Mouse (Mus musculus) yolk sac, embryonic 10.5 days (tissue): ENCODE measurements at regions not wholly inside any gene's neighbourhood (a gene's known extent, or its start where the extent isn't known, plus 50 kb on each side); places are given as distances from the start of the nearest gene placed in this dataset.

ENCODE experiments used
- DNase-seq: peaks from one replicate; pipeline ENCODE4 v3.0.0-alpha.2; 2017; ENCODE audit warnings: low spot score

DNA sequence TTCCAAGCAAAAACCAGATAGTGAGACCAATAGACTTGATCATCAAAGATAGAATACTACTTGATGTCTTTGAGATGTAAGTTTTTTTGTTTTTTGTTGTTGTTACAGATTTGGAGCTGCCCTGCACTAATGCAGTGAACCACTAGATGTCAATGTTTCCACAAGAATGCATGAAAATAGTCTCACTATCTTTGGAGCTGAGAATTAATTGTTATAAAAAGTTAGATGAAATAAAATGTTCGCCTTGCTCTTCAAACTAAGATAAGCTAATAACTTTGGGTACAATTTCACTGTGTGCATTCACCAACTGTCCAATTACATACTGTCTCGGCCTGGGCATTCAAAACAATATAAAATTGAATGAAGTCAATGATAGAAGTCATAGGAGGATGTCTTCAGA is 223.2 kb upstream of the Agtr1b start:
- DNase-seq, result no peak

DNA sequence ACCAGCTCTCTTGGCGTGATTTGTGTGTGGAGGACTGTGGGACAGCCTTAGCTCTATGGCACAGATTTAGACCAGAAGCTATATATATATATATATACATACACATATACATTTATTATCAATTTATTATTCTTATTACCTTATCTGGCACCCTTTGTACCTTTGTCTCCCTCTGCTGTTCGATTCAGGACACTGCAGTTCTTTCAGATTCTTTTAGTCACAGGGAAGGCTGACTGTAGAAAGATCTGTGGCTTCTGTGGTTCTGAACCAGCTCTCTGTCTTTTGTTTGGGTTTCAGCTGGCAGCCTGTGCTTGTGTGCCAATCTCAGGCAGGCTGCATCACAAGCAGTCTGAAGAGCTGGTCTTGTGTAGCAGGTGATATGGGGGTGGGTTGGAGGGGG is 184.6 kb upstream of the Agtr1b start:
- no peak for DNase-seq

DNA sequence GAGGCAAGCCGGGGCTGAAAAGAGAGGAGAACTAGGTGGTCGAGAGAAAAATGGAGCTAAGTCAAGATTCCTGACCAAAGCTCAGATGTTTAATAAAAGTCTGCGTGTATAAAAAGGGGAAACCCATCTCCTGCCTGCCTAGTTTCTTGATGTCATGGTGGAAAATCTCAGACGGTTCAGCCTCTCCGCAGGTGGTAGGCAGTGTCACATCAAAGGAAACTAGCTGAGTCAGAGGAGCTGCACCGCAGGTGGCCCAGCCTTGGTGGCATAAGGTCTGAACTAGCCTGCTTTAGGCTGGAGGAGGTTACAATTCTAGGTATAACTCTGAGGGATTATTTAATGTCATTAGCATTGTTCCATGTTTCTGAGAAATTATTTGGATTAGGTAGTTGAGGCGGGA is 177.0 kb upstream of the Agtr1b start:
- no peak for DNase-seq

DNA sequence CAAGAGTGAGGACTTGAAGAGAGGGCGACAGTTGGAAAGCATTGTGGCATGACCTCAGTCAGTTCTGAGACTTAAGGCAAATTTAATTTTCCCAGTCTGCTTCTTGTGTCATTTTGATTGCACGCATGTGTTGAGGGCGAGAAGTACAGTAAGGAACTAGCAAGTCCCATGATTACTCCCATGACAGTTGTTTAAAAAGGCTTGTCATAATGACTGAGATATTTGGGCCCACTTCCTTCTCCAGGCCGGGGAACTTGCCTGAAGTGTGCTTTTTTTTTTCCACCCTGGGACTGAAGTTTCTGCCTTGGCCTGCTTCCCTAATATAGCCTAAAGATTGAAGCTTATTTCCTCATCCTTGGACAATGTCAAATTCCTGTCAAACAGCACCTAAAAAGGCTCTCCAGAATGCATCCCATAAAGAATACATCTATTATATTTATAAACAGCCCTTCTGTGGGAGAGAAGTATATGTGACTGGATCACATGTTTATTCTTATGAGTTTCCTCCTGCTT is 171.6 kb upstream of the Agtr1b start:
- DNase-seq, result no peak

DNA sequence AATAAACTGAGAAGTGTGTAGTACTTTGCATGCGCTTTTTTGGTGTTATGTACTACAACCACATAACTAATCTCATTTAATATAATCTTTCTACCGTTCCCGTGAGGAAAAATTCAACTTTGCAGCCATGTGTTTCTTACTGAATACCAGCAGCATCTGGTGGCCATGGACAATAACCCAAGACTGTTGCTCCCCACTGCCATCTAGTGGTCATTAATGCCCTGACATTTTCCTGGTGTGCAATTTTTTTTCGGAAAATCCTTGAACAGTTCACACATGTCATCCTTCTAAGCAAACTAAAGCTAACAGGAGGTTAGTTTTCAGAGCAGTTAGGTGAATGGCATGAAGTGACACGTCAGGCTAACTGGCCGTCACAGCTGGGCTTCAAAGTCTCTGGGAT is 153.8 kb upstream of the Agtr1b start:
- no peak for DNase-seq

DNA sequence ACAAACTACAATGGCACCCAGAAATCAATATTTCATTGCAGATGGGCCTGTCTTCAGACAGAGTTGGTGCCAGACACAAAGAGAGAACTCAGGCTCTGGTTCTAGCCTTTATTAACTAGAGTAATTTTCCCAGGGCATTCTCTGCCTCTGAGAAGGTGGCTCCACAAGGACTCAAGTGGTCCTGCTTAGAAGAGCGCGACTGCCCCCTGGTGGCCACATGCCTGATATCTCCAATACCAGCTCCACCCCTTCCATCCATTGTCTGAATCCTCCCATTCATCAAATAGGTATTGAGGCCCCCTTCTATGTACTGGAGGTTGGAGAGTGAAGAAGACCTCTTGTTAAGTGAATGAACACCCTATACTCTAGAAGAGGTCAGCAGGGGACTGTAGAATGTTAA is 142.2 kb upstream of the Agtr1b start:
- DNase-seq, result peak; percentile 17

DNA sequence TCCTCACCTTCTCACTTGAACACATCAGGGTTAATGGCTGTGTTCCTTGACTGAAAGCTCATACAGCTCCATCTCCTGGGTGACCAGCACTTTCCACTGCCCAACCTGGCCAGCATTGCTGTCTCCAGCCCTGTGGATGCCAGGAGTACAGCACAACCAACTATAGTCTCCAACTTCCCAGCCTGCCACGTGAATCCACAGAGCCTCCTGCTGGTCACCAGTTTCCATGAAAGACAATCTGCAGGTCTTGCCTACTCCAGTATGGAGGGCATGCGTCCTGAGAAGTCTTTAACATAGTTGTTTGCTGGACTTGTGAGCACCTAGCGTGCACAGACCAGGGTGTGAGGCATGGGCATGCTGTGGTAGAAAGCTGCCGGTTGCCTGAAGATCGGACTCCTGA is 138.6 kb upstream of the Agtr1b start:
- no peak for DNase-seq
